Mouse (Mus musculus): ENCODE data around the gene Tctn3. TPM values are rescaled to one million over a fixed set of nuclear protein-coding genes. Genes with fewer than 3 reads are reported as not detected.
"Not testable (repeated sequence)": the region's sequence is repeated elsewhere in the genome, so short reads cannot be mapped to it uniquely, and the experiment has no call there.

Tctn3 gene
- total RNA-seq, 2 experiments from 2014 or later, result 21.7 to 23.9 TPM

DNA sequence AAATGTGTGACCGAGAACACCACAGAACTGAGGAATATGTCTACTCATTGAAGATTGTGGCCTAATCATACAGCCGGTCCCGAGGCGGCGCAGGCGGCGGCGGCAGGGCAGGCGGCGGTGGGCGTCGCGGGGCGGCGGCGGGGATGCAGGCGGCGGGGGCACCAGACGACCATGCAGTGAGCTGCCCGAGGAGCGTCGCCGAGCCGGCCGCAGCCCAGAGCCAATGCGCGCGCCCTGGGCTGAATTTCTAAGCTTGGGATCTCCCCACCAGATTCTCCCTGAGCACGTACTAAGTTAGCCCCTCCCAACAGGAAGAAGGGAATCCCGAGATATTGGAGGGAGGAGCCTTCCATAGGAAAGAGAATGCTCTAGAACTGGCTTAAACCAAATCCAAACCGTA is 50.5 kb downstream of the Tctn3 start:
- not testable (repeated sequence) for DNase-seq (ENCODE audit: low spot score in 2 of 2)

DNA sequence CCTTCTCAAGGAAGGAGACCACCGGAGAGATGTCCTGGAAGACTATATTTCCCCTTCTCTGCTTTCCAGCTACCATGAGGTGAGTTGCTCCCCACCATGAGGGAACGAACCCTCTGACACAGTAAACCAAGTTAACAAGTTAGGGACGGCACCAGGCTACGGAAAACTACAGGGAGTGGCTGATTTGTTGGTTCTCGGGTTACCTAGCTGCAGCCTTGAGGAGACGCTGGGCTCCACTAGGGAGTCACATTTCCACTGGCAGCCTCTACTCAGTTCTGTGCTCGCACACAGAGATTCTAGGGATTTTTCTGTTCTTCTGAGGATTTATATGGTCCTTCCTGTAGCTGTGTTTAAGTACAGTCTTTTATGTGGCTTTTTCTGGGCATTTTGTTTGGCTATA is 56.0 kb downstream of the Tctn3 start:
- no peak for DNase-seq (ENCODE audit: low spot score in 2 of 2)

DNA sequence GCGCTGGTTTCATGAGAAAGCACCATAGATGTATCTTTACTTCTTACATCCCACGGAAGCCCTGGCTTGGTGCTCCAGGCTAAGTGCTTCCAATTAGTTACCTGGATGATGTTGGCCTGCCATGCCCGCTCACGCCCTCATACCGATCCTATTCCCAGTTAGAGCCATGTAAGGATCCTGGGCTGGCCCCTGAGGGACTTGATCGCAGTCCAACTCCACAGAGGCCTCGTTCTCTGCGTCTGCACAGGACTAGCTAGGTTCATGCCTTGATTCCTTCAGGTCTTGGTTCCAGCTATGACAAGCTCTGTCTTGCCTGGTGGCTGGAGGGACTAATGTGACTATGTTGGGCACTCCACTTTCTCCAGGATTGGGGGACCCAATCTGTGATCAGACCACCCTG is 56.9 kb downstream of the Tctn3 start:
- no peak for DNase-seq (ENCODE audit: low spot score in 2 of 2)

DNA sequence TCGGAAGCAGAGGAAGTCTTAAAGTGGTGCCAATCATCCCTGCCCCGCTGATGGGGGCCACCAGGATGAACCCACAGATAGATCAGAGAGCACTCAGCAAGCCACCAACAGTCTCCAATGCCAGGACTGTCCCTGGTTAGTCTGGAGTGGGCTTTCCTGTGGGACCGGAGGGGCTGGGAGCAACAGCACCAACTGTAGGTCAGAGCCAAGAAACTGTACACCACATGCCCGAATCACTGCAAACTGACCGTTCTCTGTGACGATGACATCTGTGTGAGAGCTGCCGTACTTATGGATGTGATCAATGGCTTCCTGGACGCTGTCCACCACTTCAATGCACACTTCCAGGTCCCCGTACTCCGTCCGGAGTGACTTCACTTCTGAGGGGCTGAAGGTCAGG is 57.7 kb downstream of the Tctn3 start:
- DNase-seq (ENCODE audit: low spot score in 2 of 2), result no peak

DNA sequence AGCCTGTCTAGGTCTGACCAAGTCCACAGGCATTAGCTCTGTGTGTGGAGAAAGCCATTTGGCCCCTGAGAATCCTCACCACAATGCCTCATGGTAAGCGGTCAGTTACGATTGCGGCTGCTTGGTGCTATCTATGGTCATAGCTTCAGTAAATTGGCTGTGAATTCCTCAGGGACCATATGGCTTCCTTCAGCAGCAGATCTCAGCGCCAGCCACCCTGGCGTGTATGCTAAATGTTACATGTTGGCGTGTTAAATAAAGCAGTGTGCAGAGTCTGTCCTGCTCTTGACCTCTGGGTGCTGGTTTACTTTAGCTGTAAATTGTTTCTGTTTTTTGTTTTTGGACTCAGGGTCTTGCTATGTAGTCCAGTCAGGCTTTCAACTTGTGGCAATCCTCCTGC is 58.2 kb downstream of the Tctn3 start:
- no peak for DNase-seq (ENCODE audit: low spot score in 2 of 2)

DNA sequence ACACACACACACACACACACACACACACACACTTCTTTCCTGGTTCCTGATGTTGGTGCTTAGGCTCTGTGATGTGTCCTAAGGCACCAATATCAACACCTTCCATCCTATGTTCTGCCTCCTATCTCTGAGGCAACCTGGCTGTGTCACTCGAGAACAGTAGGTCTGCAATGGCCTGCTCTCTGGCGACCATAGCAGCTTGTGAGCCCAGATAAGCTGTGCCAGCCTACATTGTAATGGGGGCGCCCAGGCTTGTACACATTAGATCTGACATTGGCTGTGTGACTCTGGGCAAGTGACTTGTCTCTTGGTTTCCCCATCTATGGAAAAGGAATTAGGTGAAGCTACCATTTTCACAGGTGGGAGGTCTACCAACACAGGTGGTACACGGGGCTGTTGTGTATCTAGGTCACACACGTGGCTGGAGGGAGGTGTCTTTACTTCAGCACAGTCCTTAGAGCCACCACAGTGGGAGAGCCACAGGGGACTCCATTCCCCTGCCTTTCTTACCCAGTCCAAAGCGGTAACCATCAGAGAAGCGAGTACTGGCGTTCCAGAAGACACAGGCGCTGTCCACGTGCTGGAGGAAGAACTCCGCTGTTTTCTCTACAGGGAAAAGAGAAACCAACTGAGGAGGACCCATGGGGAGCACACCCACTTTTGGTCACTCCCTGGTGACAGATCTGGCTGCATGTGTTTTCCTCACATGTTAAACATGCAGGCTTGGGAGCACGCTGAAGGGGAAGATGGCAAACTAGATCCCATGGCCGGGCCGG is 58.8 kb downstream of the Tctn3 start:
- DNase-seq (ENCODE audit: low spot score in 2 of 2), result no peak

DNA sequence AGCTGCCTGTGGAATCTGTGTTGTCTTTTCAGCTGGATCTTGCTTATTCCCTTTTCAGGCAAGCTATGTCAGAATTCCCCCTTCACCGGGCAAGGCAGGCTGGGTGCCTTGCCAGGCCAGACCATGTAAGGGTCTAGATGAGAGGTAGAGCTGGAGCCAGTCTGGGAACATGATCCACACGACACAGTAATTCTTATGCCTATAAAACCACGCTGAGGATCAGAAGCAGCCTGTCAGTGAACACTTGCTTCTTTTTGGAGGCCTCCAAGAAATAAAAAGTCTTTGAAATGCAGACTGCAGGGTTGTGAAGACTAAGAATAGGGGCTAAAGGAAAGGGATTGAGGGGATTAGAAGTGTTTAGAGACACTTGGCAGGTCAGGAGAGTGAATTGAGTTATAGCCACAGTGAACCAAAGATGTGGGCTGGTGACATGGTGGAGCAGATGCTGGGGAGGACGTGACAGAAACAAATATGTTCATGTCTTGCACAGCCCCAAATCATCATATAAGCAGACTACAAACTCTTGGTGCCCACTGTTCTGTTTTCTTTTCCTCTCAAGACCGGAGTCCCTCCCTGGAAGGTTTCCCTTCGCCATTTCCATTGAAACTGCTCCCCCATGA is 62.4 kb downstream of the Tctn3 start:
- no peak for DNase-seq (ENCODE audit: low spot score in 2 of 2)

DNA sequence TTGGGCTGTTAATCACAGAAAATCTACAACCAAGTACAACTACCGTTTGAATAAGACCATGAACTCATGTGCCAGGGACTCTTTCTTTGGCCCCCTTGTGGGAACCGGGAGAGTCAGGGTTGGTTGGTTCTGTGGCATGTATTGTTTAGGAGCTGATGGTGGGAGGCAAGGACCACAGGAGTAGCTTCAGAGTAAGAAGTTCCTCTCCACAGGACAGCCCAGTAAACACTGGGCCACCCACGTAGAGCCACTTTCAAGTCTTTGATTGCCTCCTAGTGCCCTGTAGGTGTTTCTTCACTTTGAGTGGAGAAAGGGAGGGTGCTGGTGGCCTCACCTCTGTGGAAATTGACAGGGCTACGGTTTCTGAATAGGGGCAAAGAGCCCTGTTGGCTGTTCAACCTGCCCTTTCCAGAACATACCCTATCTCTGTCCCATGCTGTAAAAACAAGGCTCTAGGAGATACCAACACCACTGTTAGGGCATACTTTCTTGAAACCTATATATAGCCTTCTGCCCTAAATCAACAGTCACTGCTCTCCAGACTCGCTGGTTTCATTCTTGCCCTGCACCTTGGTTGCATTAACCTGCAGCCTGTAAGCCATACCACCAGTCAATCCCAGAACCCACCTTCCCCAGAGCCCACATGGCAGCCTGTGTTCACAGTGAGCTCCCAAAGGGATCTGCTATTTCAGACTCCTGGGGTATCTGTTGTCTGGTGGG is 63.1 kb downstream of the Tctn3 start:
- DNase-seq (ENCODE audit: low spot score in 2 of 2), result no peak

DNA sequence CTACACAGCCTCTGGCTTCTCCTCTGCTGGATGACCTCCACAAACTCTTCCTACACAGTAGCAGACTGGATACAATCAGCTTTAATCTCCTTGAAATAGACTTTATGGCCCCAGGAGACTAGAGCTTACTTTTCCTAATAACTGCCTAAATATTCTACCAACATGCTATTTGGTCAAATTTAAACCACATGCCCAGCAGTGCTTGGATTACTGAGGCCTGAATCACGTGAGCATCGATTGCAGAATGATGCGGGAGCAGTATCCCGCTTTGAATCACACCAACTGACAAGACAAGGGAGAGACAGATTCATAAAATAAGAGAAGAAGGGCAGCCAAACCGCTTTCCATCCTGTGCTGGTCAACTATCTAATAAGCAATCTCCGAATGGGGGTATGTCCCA is 63.6 kb downstream of the Tctn3 start:
- no peak for DNase-seq (ENCODE audit: low spot score in 2 of 2)

Other genes with a start within 250 kb of the Tctn3 start
- 100 to 1,000 TPM; 147 to 148 TPM for gene Sorbs1, start 98.5 kb downstream of the Tctn3 start, total RNA-seq (2021)
- gene Aldh18a1, start 23.8 kb downstream of the Tctn3 start, total RNA-seq (2021), result 10 to 100 TPM; 25.8 to 27.9 TPM
- 10 to 100 TPM; 17.1 to 17.8 TPM for gene Entpd1, start 133 bp upstream of the Tctn3 start, total RNA-seq (2021)
- 1 to 10 TPM; 1.4 to 1.7 TPM for gene Cc2d2b, start 136.5 kb upstream of the Tctn3 start, total RNA-seq (2021)
- 10 to 100 TPM in 1 of 2 experiments, 1 to 10 TPM in 1; 9.4 to 10.3 TPM for gene Ccnj, start 219.0 kb upstream of the Tctn3 start, total RNA-seq (2021)

All from layer of hippocampus, postnatal 10 days (tissue).